Mouse (Mus musculus): Measurements from ENCODE around the gene Kifc3.

GRCm38 (mm10) chr8:95221045-95221444 lies 18.4 kb upstream of the Kifc3 start:
- TF ChIP-seq CTCF (conservative IDR thresholded peaks at IDR 0.05; ENCODE audit: low read length), result no peak
- TF ChIP-seq NANOG (IDR thresholded peaks at IDR 0.05; ENCODE audit: borderline replicate concordance, low read length), result no peak
